Mouse (Mus musculus) limb, embryonic 11.5 days (tissue): ENCODE results near the gene Sgsh. TPM values are rescaled to one million over a fixed set of nuclear protein-coding genes. Genes with fewer than 3 reads are reported as not detected.

Source experiments
- ATAC-seq: fragments of 200-750 bp; cut with Nextera tagmentation; 2 replicates; pipeline ENCODE4 v1.8.0; 2017; ENCODE audit warnings: low read depth; ENCODE audit not compliant: insufficient number of reproducible peaks, low FRiP score, low TSS enrichment
- DNase-seq: peaks from one replicate; pipeline ENCODE4 v3.0.0-alpha.2; 2015; ENCODE audit warnings: low spot score
- H3K27ac ChIP-seq: fragments of 300-500 bp; sonication (generic); replicated peaks from 2 replicates; pipeline ENCODE4 v1.5.1; 2014; ENCODE audit warnings: low read depth, mild to moderate bottlenecking, low read length
- H3K27me3 ChIP-seq: fragments of 300-500 bp; sonication (generic); 2 replicates; pipeline ENCODE4 v1.6.1; 2014; ENCODE audit warnings: mild to moderate bottlenecking, low read length, mixed read lengths; ENCODE audit not compliant: control insufficient read depth, insufficient read depth
- H3K36me3 ChIP-seq: fragments of 300-500 bp; sonication (generic); 2 replicates; pipeline ENCODE4 v1.6.1; 2014; ENCODE audit warnings: mild to moderate bottlenecking, low read length, moderate library complexity, mixed read lengths; ENCODE audit not compliant: control insufficient read depth, insufficient read depth
- H3K4me1 ChIP-seq: fragments of 300-500 bp; sonication (generic); 2 replicates; pipeline ENCODE4 v1.6.1; 2014; ENCODE audit warnings: low read length, mixed read lengths; ENCODE audit not compliant: control insufficient read depth, insufficient read depth
- H3K4me2 ChIP-seq: fragments of 300-500 bp; sonication (generic); 2 replicates; pipeline ENCODE4 v1.6.1; 2014; ENCODE audit warnings: low read depth, mild to moderate bottlenecking, moderate library complexity; ENCODE audit not compliant: severe bottlenecking
- H3K4me3 ChIP-seq: fragments of 300-500 bp; sonication (generic); 2 replicates; pipeline ENCODE4 v1.5.1; 2014; ENCODE audit warnings: low read depth, low read length
- H3K9ac ChIP-seq: fragments of 300-500 bp; sonication (generic); 2 replicates; pipeline ENCODE4 v1.6.1; 2014; ENCODE audit warnings: mild to moderate bottlenecking, low read length
- H3K9me3 ChIP-seq: fragments of 300-500 bp; sonication (generic); 2 replicates; pipeline ENCODE4 v1.6.1; 2016; ENCODE audit warnings: low read length; ENCODE audit not compliant: control insufficient read depth
- WGBS: fragments of 180-500 bp; shearing (Covaris S2); extraction: QIAGEN DNeasy Blood & Tissue Kit; methylation state at CpG from one replicate; pipeline ENCODE4 v1.1.7; 2014; 5-methylcytosine and 5-hydroxymethylcytosine counted together
- polyA plus RNA-seq: library from polyadenylated mRNA; unstranded; fragments of >200 nt; fragmentation: Nextera tagmentation; extraction: Ambion mirVana; gene quantifications from 2 replicates; pipeline ENCODE4 v1.2.1, GENCODE M21; 2014

The Sgsh gene
- 4.9 and 6.2 TPM in 2 replicates for polyA plus RNA-seq

GRCm38 (mm10) chr11:119355443-119356385, at the start of gene Sgsh, which contains the start of gene Slc26a11:
Sgsh (minus strand) TSS chr11:119355536.
Slc26a11 (plus strand) TSS chr11:119355557.
- DNase-seq (peak; percentile 90), ATAC-seq (peak; percentile 80)
- Histone ChIP-seq H3K4me3 (peak within 1 kb of the TSS; percentile 61), H3K4me2 (peak within 1 kb of the TSS; percentile 85), H3K9ac (peak within 1 kb of the TSS; percentile 74), H3K27me3 (no peaks in the 10 kb centered on the region), H3K9me3 (no peaks in the 10 kb centered on the region), H3K4me1 (peaks cover 10% of the 10 kb centered on the region), H3K27ac (no peak within 1 kb of the TSS), H3K36me3 (no peaks in the 10 kb centered on the region)
- WGBS: under 1% methylated on average over 40 of the region's 40 CpGs

- Histone ChIP-seq H3K36me3 (no peaks in the 10 kb centered on the region), H3K27me3 (no peaks in the 10 kb centered on the region), H3K4me2 (no peak overlapping the region), H3K9me3 (no peaks in the 10 kb centered on the region), H3K4me3 (no peak overlapping the region), H3K27ac (no peak overlapping the region), H3K4me1 (no peaks in the 10 kb centered on the region), H3K9ac (no peak overlapping the region)
- DNase-seq (peak; percentile 68), ATAC-seq (no peak)
- WGBS: 60% methylated on average over 5 of the region's 5 CpGs
These were observed 49.3 kb upstream of the Sgsh start for GRCm38 (mm10) chr11:119404627-119405026.

GRCm38 (mm10) chr11:119402501-119403160, 47.3 kb upstream of the Sgsh start:
- Histone ChIP-seq H3K4me3 (no peak overlapping the region), H3K9ac (no peak overlapping the region), H3K27ac (no peak overlapping the region), H3K4me1 (no peaks in the 10 kb centered on the region), H3K9me3 (no peaks in the 10 kb centered on the region), H3K4me2 (no peak overlapping the region), H3K36me3 (no peaks in the 10 kb centered on the region), H3K27me3 (no peaks in the 10 kb centered on the region)
- ATAC-seq (no peak), DNase-seq (no peak)
- WGBS: 59% methylated on average over 11 of the region's 11 CpGs

GRCm38 (mm10) chr11:119396461-119396860, 41.1 kb upstream of the Sgsh start:
- Histone ChIP-seq H3K36me3 (no peaks in the 10 kb centered on the region), H3K27me3 (peaks cover 24% of the 10 kb centered on the region), H3K4me1 (peaks cover 8% of the 10 kb centered on the region), H3K9ac (no peak overlapping the region), H3K4me3 (no peak overlapping the region), H3K27ac (no peak overlapping the region), H3K4me2 (no peak overlapping the region), H3K9me3 (no peaks in the 10 kb centered on the region)
- WGBS: 80% methylated on average over 7 of the region's 7 CpGs
- no peak for DNase-seq
- no peak for ATAC-seq

GRCm38 (mm10) chr11:119395931-119396330, 40.6 kb upstream of the Sgsh start:
- Histone ChIP-seq H3K27me3 (peaks cover 28% of the 10 kb centered on the region), H3K36me3 (no peaks in the 10 kb centered on the region), H3K4me2 (no peak overlapping the region), H3K9me3 (no peaks in the 10 kb centered on the region), H3K4me1 (peaks cover 8% of the 10 kb centered on the region), H3K27ac (no peak overlapping the region), H3K9ac (no peak overlapping the region), H3K4me3 (no peak overlapping the region)
- WGBS: 29% methylated on average over 13 of the region's 13 CpGs
- ATAC-seq (no peak), DNase-seq (no peak)

GRCm38 (mm10) chr11:119395394-119395793, 40.1 kb upstream of the Sgsh start:
- H3K4me1 ChIP-seq: peaks cover 8% of the 10 kb centered on the region
- H3K4me3 ChIP-seq: no peak overlapping the region
- no peak for ATAC-seq
- no peaks in the 10 kb centered on the region for H3K9me3 ChIP-seq
- no peaks in the 10 kb centered on the region for H3K36me3 ChIP-seq
- no peak overlapping the region for H3K9ac ChIP-seq
- no peak for DNase-seq
- H3K4me2 ChIP-seq: no peak overlapping the region
- H3K27me3 ChIP-seq: peaks cover 30% of the 10 kb centered on the region
- WGBS: 27% methylated on average over 7 of the region's 7 CpGs
- H3K27ac ChIP-seq: no peak overlapping the region

GRCm38 (mm10) chr11:119394210-119394609, 38.9 kb upstream of the Sgsh start:
- H3K9me3 ChIP-seq: no peaks in the 10 kb centered on the region
- no peak overlapping the region for H3K4me2 ChIP-seq
- WGBS: 54% methylated on average over 6 of the region's 6 CpGs
- H3K27ac ChIP-seq: no peak overlapping the region
- peaks cover 32% of the 10 kb centered on the region for H3K27me3 ChIP-seq
- no peaks in the 10 kb centered on the region for H3K36me3 ChIP-seq
- ATAC-seq (no peak), DNase-seq (no peak)
- no peak overlapping the region for H3K4me3 ChIP-seq
- H3K4me1 ChIP-seq: peaks cover 11% of the 10 kb centered on the region
- no peak overlapping the region for H3K9ac ChIP-seq

- no peak for DNase-seq
- Histone ChIP-seq H3K9me3 (no peaks in the 10 kb centered on the region), H3K4me3 (peak overlapping the region; percentile 34), H3K27ac (no peak overlapping the region), H3K4me1 (peaks cover 11% of the 10 kb centered on the region), H3K9ac (peak overlapping the region; percentile 51), H3K36me3 (no peaks in the 10 kb centered on the region), H3K4me2 (peak overlapping the region; percentile 85; the same call in 1 of the 2 replicates), H3K27me3 (peaks cover 32% of the 10 kb centered on the region)
- no peak for ATAC-seq
- 28% methylated on average over 7 of the region's 7 CpGs for WGBS
These were observed 38.1 kb upstream of the Sgsh start for GRCm38 (mm10) chr11:119393483-119393804.
